Mouse (Mus musculus) ovary, postnatal 36 days (tissue): ENCODE data around the gene Pp2d1.
"Not testable (repeated sequence)": the region's sequence is repeated elsewhere in the genome, so short reads cannot be mapped to it uniquely, and the experiment has no call there.

ENCODE experiments used
- DNase-seq: peaks from one replicate; pipeline ENCODE4 v3.0.0; 2022; ENCODE audit warnings: low spot score, mixed read lengths

The Pp2d1 gene

GRCm38 (mm10) chr17:53539351-53539750 lies at the start of gene Pp2d1:
Pp2d1 (minus strand) TSS chr17:53539451.
- DNase-seq, result not testable (repeated sequence)

GRCm38 (mm10) chr17:53588097-53588855 lies 49.0 kb upstream of the Pp2d1 start:
- DNase-seq, result no peak

- DNase-seq, result peak; percentile 85
These were observed 48.0 kb upstream of the Pp2d1 start for GRCm38 (mm10) chr17:53587074-53587851.

GRCm38 (mm10) chr17:53583846-53584579 lies 44.8 kb upstream of the Pp2d1 start:
- no peak for DNase-seq

- DNase-seq, result no peak
These were observed 43.6 kb upstream of the Pp2d1 start for GRCm38 (mm10) chr17:53582805-53583204.

GRCm38 (mm10) chr17:53582026-53582585 lies 42.9 kb upstream of the Pp2d1 start:
- DNase-seq, result no peak

GRCm38 (mm10) chr17:53580237-53580636 lies 41.0 kb upstream of the Pp2d1 start:
- DNase-seq, result no peak

- no peak for DNase-seq
These were observed 40.4 kb upstream of the Pp2d1 start for GRCm38 (mm10) chr17:53579612-53580011.

- DNase-seq, result no peak
These were observed 39.5 kb upstream of the Pp2d1 start for GRCm38 (mm10) chr17:53578776-53579175.

GRCm38 (mm10) chr17:53578249-53578648 lies 39.0 kb upstream of the Pp2d1 start:
- no peak for DNase-seq

GRCm38 (mm10) chr17:53577754-53578153 lies 38.5 kb upstream of the Pp2d1 start:
- DNase-seq, result no peak

- no peak for DNase-seq
These were observed 37.9 kb upstream of the Pp2d1 start for GRCm38 (mm10) chr17:53577151-53577550.

GRCm38 (mm10) chr17:53573019-53573556 lies 33.8 kb upstream of the Pp2d1 start:
- no peak for DNase-seq

- not testable (repeated sequence) for DNase-seq
These were observed 31.7 kb upstream of the Pp2d1 start for GRCm38 (mm10) chr17:53570932-53571331.

GRCm38 (mm10) chr17:53570361-53570875 lies 31.2 kb upstream of the Pp2d1 start:
- no peak for DNase-seq

- DNase-seq, result peak; percentile 64
These were observed 30.6 kb upstream of the Pp2d1 start for GRCm38 (mm10) chr17:53569829-53570228.

- no peak for DNase-seq
These were observed 29.6 kb upstream of the Pp2d1 start for GRCm38 (mm10) chr17:53568734-53569386.

- DNase-seq, result peak; percentile 78
These were observed 28.9 kb upstream of the Pp2d1 start for GRCm38 (mm10) chr17:53568118-53568517.

- peak; percentile 66 for DNase-seq
These were observed 28.3 kb upstream of the Pp2d1 start for GRCm38 (mm10) chr17:53567346-53568101.

- DNase-seq, result peak; percentile 77
These were observed 27.7 kb upstream of the Pp2d1 start for GRCm38 (mm10) chr17:53566919-53567345.
